Mouse (Mus musculus) bone marrow, adult 2 months (tissue): ENCODE measurements at regions not wholly inside any gene's neighbourhood (a gene's known extent, or its start where the extent isn't known, plus 50 kb on each side); places are given as distances from the start of the nearest gene placed in this dataset.

Experiments
- CTCF ChIP-seq: fragments of 200-500 bp; IDR thresholded peaks from 2 replicates; pipeline ENCODE4 v1.5.1; 2011; ENCODE audit warnings: low read length, control low read depth; ENCODE audit not compliant: control insufficient read depth, insufficient read depth
- POLR2A ChIP-seq: fragments of 200-500 bp; IDR thresholded peaks from 2 replicates; pipeline ENCODE4 v1.6.1; 2011; ENCODE audit warnings: low read depth, mild to moderate bottlenecking, control low read depth, low read length, borderline replicate concordance; ENCODE audit not compliant: control insufficient read depth

DNA sequence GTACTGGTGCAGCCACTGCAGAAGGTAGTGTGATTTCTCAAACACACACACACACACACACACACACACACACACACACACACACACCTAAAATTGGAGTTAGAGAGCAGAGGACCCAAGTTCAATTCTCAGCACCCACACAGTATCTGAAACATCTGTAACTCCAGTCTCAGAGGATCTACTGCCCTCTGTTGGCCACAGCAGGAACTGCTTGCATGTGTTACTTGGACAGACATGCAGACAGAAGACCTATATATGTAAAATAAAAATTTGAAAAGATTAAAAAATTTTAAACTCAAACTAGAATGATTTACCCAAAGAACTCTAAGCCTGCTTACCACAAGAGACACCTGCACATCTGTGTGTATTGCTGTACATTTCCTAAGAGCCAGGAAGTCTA, 185.9 kb upstream of the Rapgef5 start:
- 0 out of 2 replicates have a peak, but pooled peaks have one; percentile 9 for TF ChIP-seq CTCF
- TF ChIP-seq POLR2A = no peak
